21 mouse cellular contexts compared by ENCODE assay signal in genomic region chr4:142925111-142925510, GRCm38 (mm10).
DNase-seq lines count a peak whose midpoint lies in the region; TF ChIP-seq lines count a peak whose summit lies in the region.
"Had no signal": no experiment of that assay in that cellular context is flagged by ENCODE, and none has a peak within 500 bp of the region (broad histone marks: within the 10 kb centered on the region; RNA-seq: fewer than 3 reads in every experiment).

No protein-coding gene starts in this region.

- no peak overlapping the region for H3K27ac ChIP-seq in heart, adult 2 months
- H3K27ac ChIP-seq in cerebellum, adult 2 months (ENCODE audit: insufficient read depth, low read length) = no peak overlapping the region
- no peak overlapping the region for H3K27ac ChIP-seq in thymus, adult 2 months (ENCODE audit: control insufficient read depth, insufficient read depth, low read length)
- H3K27ac ChIP-seq: embryonic facial prominence, embryonic 15.5 days; hindbrain, embryonic 15.5 days; intestine, embryonic 15.5 days; limb, embryonic 10.5 days had no signal

- no peak overlapping the region for H3K9ac ChIP-seq in heart, adult 2 months (ENCODE audit: low read depth, low read length)
- H3K9ac ChIP-seq: embryonic facial prominence, embryonic 15.5 days; hindbrain, embryonic 15.5 days; intestine, embryonic 15.5 days; liver, postnatal 0 days had no signal

- TF ChIP-seq POLR2A in heart, adult 2 months (IDR thresholded peaks at IDR 0.05; ENCODE audit: insufficient read depth, low read depth, low read length) = no peak
- TF ChIP-seq POLR2A in cerebellum, adult 2 months (IDR thresholded peaks at IDR 0.05; ENCODE audit: borderline replicate concordance, insufficient read depth, low read length) = no peak
- no peak for TF ChIP-seq POLR2A in thymus, adult 2 months (IDR thresholded peaks at IDR 0.05; ENCODE audit: control insufficient read depth, extremely low read depth, insufficient read depth, low read length, poor library complexity)

- no peaks in the 10 kb centered on the region for H3K79me2 ChIP-seq in heart, adult 2 months (replicated peaks; ENCODE audit: control insufficient read depth, insufficient read depth, low read length)

- H3K4me3 ChIP-seq in heart, adult 2 months = no peak overlapping the region
- H3K4me3 ChIP-seq in cerebellum, adult 2 months (replicated peaks; ENCODE audit: insufficient read depth, low read depth, low read length) = peak overlapping the region; percentile 18
- no peak overlapping the region for H3K4me3 ChIP-seq in thymus, adult 2 months (ENCODE audit: control insufficient read depth, insufficient read depth, low read length)
- H3K4me3 ChIP-seq: embryonic facial prominence, embryonic 15.5 days; hindbrain, embryonic 15.5 days; intestine, embryonic 15.5 days; limb, embryonic 10.5 days; megakaryocyte, embryonic 14.5 days had no signal

- no peaks in the 10 kb centered on the region; the same call in 1 of the 2 replicates for H3K4me1 ChIP-seq in heart, adult 2 months (ENCODE audit: control insufficient read depth, insufficient read depth, low read length)
- peaks cover 20% of the 10 kb centered on the region for H3K4me1 ChIP-seq in cerebellum, adult 2 months (ENCODE audit: control insufficient read depth, insufficient read depth, low read length)
- H3K4me1 ChIP-seq in thymus, adult 2 months (replicated peaks; ENCODE audit: control insufficient read depth, insufficient read depth, low read length) = no peaks in the 10 kb centered on the region
- H3K4me1 ChIP-seq: embryonic facial prominence, embryonic 15.5 days; intestine, embryonic 15.5 days; limb, embryonic 10.5 days; megakaryocyte, embryonic 14.5 days had no signal

- TF ChIP-seq EP300 in heart, adult 2 months (IDR thresholded peaks at IDR 0.05; ENCODE audit: insufficient read depth, low read depth, low read length) = no peak

- no peaks in the 10 kb centered on the region for H3K36me3 ChIP-seq in heart, adult 2 months (ENCODE audit: control insufficient read depth, insufficient read depth, low read length)
- no peaks in the 10 kb centered on the region for H3K36me3 ChIP-seq in thymus, adult 2 months (ENCODE audit: control insufficient read depth, insufficient read depth, low read length)
- H3K36me3 ChIP-seq: embryonic facial prominence, embryonic 15.5 days; hindbrain, embryonic 15.5 days; intestine, embryonic 15.5 days; limb, embryonic 10.5 days had no signal

- intact Hi-C loops in heart, adult 2 months (cut with DNase I) = no loop called here
- intact Hi-C loops in heart, postnatal 25 days (cut with DNase I) = no loop called here

- DNase-seq in heart, adult 2 months = peak; percentile 27 to 35
- no peak for DNase-seq in heart, postnatal 25 days (ENCODE audit: low spot score)
- DNase-seq in cerebellum, adult 2 months = peak; percentile 80 to 88
- DNase-seq in cerebellum, postnatal 36 days = peak; percentile 79 to 81
- DNase-seq in thymus, adult 2 months = no peak
- no peak for DNase-seq in lung, postnatal 10 days
- no peak for DNase-seq in lung, postnatal 36 days
- DNase-seq: adrenal gland, postnatal 36 days; B cell, adult 2 months; gastrocnemius, postnatal 36 days; kidney, adult 9 months; kidney, postnatal 25 days; liver, postnatal 0 days; lung, postnatal 14 days; right cerebral cortex, postnatal 4 days; thymus, postnatal 25 days had no signal

- 51% methylated on average over 8 of the region's 8 CpGs for WGBS in heart, adult 2 months
- whole genome bisulfite sequencing in cerebellum, adult 2 months = 27% methylated on average over 8 of the region's 8 CpGs
- 90% methylated on average over 8 of the region's 8 CpGs for WGBS in thymus, adult 2 months

- H3K27me3 ChIP-seq in heart, adult 2 months (ENCODE audit: control insufficient read depth, insufficient read depth, low read length) = no peaks in the 10 kb centered on the region
- no peaks in the 10 kb centered on the region for H3K27me3 ChIP-seq in cerebellum, adult 2 months (ENCODE audit: control insufficient read depth, insufficient read depth, low read length)
- no peaks in the 10 kb centered on the region for H3K27me3 ChIP-seq in thymus, adult 2 months (ENCODE audit: control insufficient read depth, insufficient read depth, low read length)
- H3K27me3 ChIP-seq: embryonic facial prominence, embryonic 15.5 days; hindbrain, embryonic 15.5 days; intestine, embryonic 15.5 days; megakaryocyte, embryonic 14.5 days had no signal

- no peak for TF ChIP-seq CTCF in heart, adult 2 months (IDR thresholded peaks at IDR 0.05)
- no peak for TF ChIP-seq CTCF in cerebellum, adult 2 months (IDR thresholded peaks at IDR 0.05; ENCODE audit: borderline replicate concordance, insufficient read depth, low read depth, low read length)
- no peak for TF ChIP-seq CTCF in thymus, adult 2 months (IDR thresholded peaks at IDR 0.05; ENCODE audit: borderline replicate concordance, control insufficient read depth, extremely low read depth, insufficient read depth, low read length, poor library complexity)

Comparison
In these comparisons a context has a peak if more than half of its experiments do, and no peak if none do; other contexts are left out.
1. DNase-seq: peak in heart, adult 2 months (2 of 2), cerebellum, adult 2 months (2 of 2) and cerebellum, postnatal 36 days (2 of 2); none in heart, postnatal 25 days (single experiment), thymus, adult 2 months (single experiment), lung, postnatal 10 days (single experiment) and lung, postnatal 36 days (single experiment).